Mouse (Mus musculus): ENCODE data around the gene Lsm4.

- TF ChIP-seq CTCF (IDR thresholded peaks at IDR 0.05 in 2 of 3, conservative IDR thresholded peaks at IDR 0.05 in 1 of 3; ENCODE audit: control insufficient read depth in 1 of 3, insufficient read depth in 1 of 3, low read depth in 2 of 3, low read length in 3 of 3, poor library complexity in 1 of 3, severe bottlenecking in 1 of 3) (no peak), USF1 (IDR thresholded peaks at IDR 0.05; ENCODE audit: low read depth, low read length) (peak; percentile 92), POLR2AphosphoS2 (IDR thresholded peaks at IDR 0.05; ENCODE audit: low read length) (peak; percentile 52; the same call in 1 of the 2 replicates), MAX (IDR thresholded peaks at IDR 0.05; ENCODE audit: low read length) (no peak), POLR2A (IDR thresholded peaks at IDR 0.05; ENCODE audit: control insufficient read depth in 1 of 2, insufficient read depth in 1 of 2, low read depth in 1 of 2, low read length in 2 of 2, poor library complexity in 1 of 2) (0 out of 4 replicates have a peak, but pooled peaks of 1 of the 2 experiments have one; percentile 19), RAD21 (IDR thresholded peaks at IDR 0.05; ENCODE audit: low read depth, low read length) (no peak), ZC3H11A (IDR thresholded peaks at IDR 0.05; ENCODE audit: low read depth, low read length) (no peak), MYB (IDR thresholded peaks at IDR 0.05; ENCODE audit: low read depth, low read length) (no peak), EP300 (IDR thresholded peaks at IDR 0.05; ENCODE audit: low read depth in 1 of 2, low read length in 2 of 2) (peak; percentile 37 to 70), CHD2 (IDR thresholded peaks at IDR 0.05; ENCODE audit: low read length) (no peak), HCFC1 (IDR thresholded peaks at IDR 0.05; ENCODE audit: low read depth, low read length) (0 out of 2 replicates have a peak, but pooled peaks have one; percentile 4)
Measured at GRCm38 (mm10) chr8:70649324-70649723, 23.7 kb upstream of the Lsm4 start.

Data from MEL (cell line).